Mouse (Mus musculus): ENCODE measurements at regions not wholly inside any gene's neighbourhood (a gene's known extent, or its start where the extent isn't known, plus 50 kb on each side); places are given as distances from the start of the nearest gene placed in this dataset.

GRCm38 (mm10) chr12:7636417-7637175 is 340.9 kb upstream of the Apob start:
- no peak for ATAC-seq (replicated peaks; ENCODE audit: low FRiP score, low TSS enrichment, poor library complexity, severe bottlenecking)

GRCm38 (mm10) chr12:7637629-7638028 is 339.8 kb upstream of the Apob start:
- ATAC-seq (replicated peaks; ENCODE audit: low FRiP score, low TSS enrichment, poor library complexity, severe bottlenecking) = no peak

- ATAC-seq (replicated peaks; ENCODE audit: low FRiP score, low TSS enrichment, poor library complexity, severe bottlenecking) = no peak
These were observed 326.6 kb upstream of the Apob start for GRCm38 (mm10) chr12:7650851-7651250.

- no peak for ATAC-seq (replicated peaks; ENCODE audit: low FRiP score, low TSS enrichment, poor library complexity, severe bottlenecking)
These were observed 315.4 kb upstream of the Apob start for GRCm38 (mm10) chr12:7662027-7662426.

GRCm38 (mm10) chr12:7670114-7670513 is 307.3 kb upstream of the Apob start:
- ATAC-seq (replicated peaks; ENCODE audit: low FRiP score, low TSS enrichment, poor library complexity, severe bottlenecking) = no peak

- ATAC-seq (replicated peaks; ENCODE audit: low FRiP score, low TSS enrichment, poor library complexity, severe bottlenecking) = no peak
These were observed 306.9 kb upstream of the Apob start for GRCm38 (mm10) chr12:7670561-7670960.

- no peak for ATAC-seq (replicated peaks; ENCODE audit: low FRiP score, low TSS enrichment, poor library complexity, severe bottlenecking)
These were observed 285.5 kb upstream of the Apob start for GRCm38 (mm10) chr12:7691996-7692395.

- ATAC-seq (replicated peaks; ENCODE audit: low FRiP score, low TSS enrichment, poor library complexity, severe bottlenecking) = no peak
These were observed 279.0 kb upstream of the Apob start for GRCm38 (mm10) chr12:7698324-7698944.

- no peak for ATAC-seq (replicated peaks; ENCODE audit: low FRiP score, low TSS enrichment, poor library complexity, severe bottlenecking)
These were observed 268.3 kb upstream of the Apob start for GRCm38 (mm10) chr12:7709102-7709501.

GRCm38 (mm10) chr12:7709872-7710271 is 267.6 kb upstream of the Apob start:
- no peak for ATAC-seq (replicated peaks; ENCODE audit: low FRiP score, low TSS enrichment, poor library complexity, severe bottlenecking)

GRCm38 (mm10) chr12:7715091-7715490 is 262.4 kb upstream of the Apob start:
- ATAC-seq (replicated peaks; ENCODE audit: low FRiP score, low TSS enrichment, poor library complexity, severe bottlenecking) = no peak

- no peak for ATAC-seq (replicated peaks; ENCODE audit: low FRiP score, low TSS enrichment, poor library complexity, severe bottlenecking)
These were observed 258.9 kb upstream of the Apob start for GRCm38 (mm10) chr12:7718556-7718955.

- no peak for ATAC-seq (replicated peaks; ENCODE audit: low FRiP score, low TSS enrichment, poor library complexity, severe bottlenecking)
These were observed 258.4 kb upstream of the Apob start for GRCm38 (mm10) chr12:7719080-7719479.

- ATAC-seq (replicated peaks; ENCODE audit: low FRiP score, low TSS enrichment, poor library complexity, severe bottlenecking) = no peak
These were observed 252.5 kb upstream of the Apob start for GRCm38 (mm10) chr12:7724992-7725391.

- ATAC-seq (replicated peaks; ENCODE audit: low FRiP score, low TSS enrichment, poor library complexity, severe bottlenecking) = no peak
These were observed 239.4 kb upstream of the Apob start for GRCm38 (mm10) chr12:7738020-7738419.

- ATAC-seq (replicated peaks; ENCODE audit: low FRiP score, low TSS enrichment, poor library complexity, severe bottlenecking) = no peak
These were observed 238.7 kb upstream of the Apob start for GRCm38 (mm10) chr12:7738629-7739351.

- ATAC-seq (replicated peaks; ENCODE audit: low FRiP score, low TSS enrichment, poor library complexity, severe bottlenecking) = no peak
These were observed 238.0 kb upstream of the Apob start for GRCm38 (mm10) chr12:7739352-7739994.

- ATAC-seq (replicated peaks; ENCODE audit: low FRiP score, low TSS enrichment, poor library complexity, severe bottlenecking) = no peak
These were observed 230.7 kb upstream of the Apob start for GRCm38 (mm10) chr12:7746708-7747107.

- ATAC-seq (replicated peaks; ENCODE audit: low FRiP score, low TSS enrichment, poor library complexity, severe bottlenecking) = no peak
These were observed 227.9 kb upstream of the Apob start for GRCm38 (mm10) chr12:7749319-7750238.

Measured in megakaryocyte-erythroid progenitor cell, adult 5-6 weeks (primary cell).